10 mouse cellular contexts compared by ENCODE assay signal in genomic region chr17:28253216-28253615, GRCm38 (mm10). TPM values are rescaled to one million over a fixed set of nuclear protein-coding genes. Genes with fewer than 3 reads are reported as not detected.
A peak's percentile ranks its signal among the peaks of the same experiment; 100 is the strongest.
DNase-seq lines count a peak whose midpoint lies in the region; ATAC-seq and TF ChIP-seq lines count a peak whose summit lies in the region.
"Had no signal": no experiment of that assay in that cellular context is flagged by ENCODE, and none has a peak within 500 bp of the region (broad histone marks: within the 10 kb centered on the region; RNA-seq: fewer than 3 reads in every experiment).

No protein-coding gene starts in this region.

- no peak overlapping the region for H3K27ac ChIP-seq in lung, embryonic 14.5 days (ENCODE audit: low read depth)
- no peak overlapping the region for H3K27ac ChIP-seq in intestine, postnatal 0 days (ENCODE audit: low read depth, low read length)
- 0 out of 2 replicates have a peak overlapping the region, but pooled peaks have one; percentile 13 for H3K27ac ChIP-seq in neural tube, embryonic 13.5 days (replicated peaks)

- H3K4me2 ChIP-seq in lung, embryonic 14.5 days, result no peak overlapping the region
- H3K4me2 ChIP-seq in intestine, postnatal 0 days (replicated peaks; ENCODE audit: low read depth), result no peak overlapping the region
- no peak overlapping the region for H3K4me2 ChIP-seq in neural tube, embryonic 13.5 days

- no peaks in the 10 kb centered on the region for H3K9me3 ChIP-seq in lung, embryonic 14.5 days (ENCODE audit: low read depth, low read length)
- no peaks in the 10 kb centered on the region for H3K9me3 ChIP-seq in intestine, postnatal 0 days (ENCODE audit: control insufficient read depth)
- H3K9me3 ChIP-seq in neural tube, embryonic 13.5 days, result no peaks in the 10 kb centered on the region

- peak; percentile 55 for ATAC-seq in lung, embryonic 14.5 days (ENCODE audit: insufficient read depth)
- peak; percentile 31; the same call in 1 of the 2 replicates for ATAC-seq in intestine, postnatal 0 days
- ATAC-seq in neural tube, embryonic 13.5 days (ENCODE audit: low read depth), result no peak

- TF ChIP-seq CTCF in lung, embryonic 14.5 days (IDR thresholded peaks at IDR 0.05; ENCODE audit: low read depth), result no peak
- TF ChIP-seq CTCF in intestine, postnatal 0 days (IDR thresholded peaks at IDR 0.05; ENCODE audit: low read depth), result no peak

- no peaks in the 10 kb centered on the region for H3K27me3 ChIP-seq in lung, embryonic 14.5 days (ENCODE audit: insufficient read depth, low read length)
- no peaks in the 10 kb centered on the region for H3K27me3 ChIP-seq in intestine, postnatal 0 days (replicated peaks; ENCODE audit: control insufficient read depth, insufficient read depth, low read length)
- H3K27me3 ChIP-seq in neural tube, embryonic 13.5 days, result no peaks in the 10 kb centered on the region

- H3K4me1 ChIP-seq in lung, embryonic 14.5 days (ENCODE audit: insufficient read depth), result peaks cover 19% of the 10 kb centered on the region
- no peaks in the 10 kb centered on the region for H3K4me1 ChIP-seq in intestine, postnatal 0 days (replicated peaks; ENCODE audit: control insufficient read depth, insufficient read depth, low read length)
- peaks cover 61% of the 10 kb centered on the region for H3K4me1 ChIP-seq in neural tube, embryonic 13.5 days (replicated peaks)

- no peak overlapping the region for H3K4me3 ChIP-seq in lung, embryonic 14.5 days (ENCODE audit: low read depth, low read length)
- no peak overlapping the region for H3K4me3 ChIP-seq in intestine, postnatal 0 days (ENCODE audit: low read depth, low read length)
- no peak overlapping the region for H3K4me3 ChIP-seq in neural tube, embryonic 13.5 days

- DNase-seq in adrenal gland, postnatal 14 days, result peak; percentile 45
- DNase-seq in adrenal gland, postnatal 4 days (ENCODE audit: low spot score in 2 of 2), result no peak
- DNase-seq in lung, embryonic 14.5 days, result peak; percentile 55
- DNase-seq in lung, postnatal 14 days, result no peak
- no peak for DNase-seq in ovary, adult 18-20 months (ENCODE audit: low spot score)
- DNase-seq in frontal cortex, postnatal 10 days (ENCODE audit: low spot score in 2 of 2), result no peak
- DNase-seq: adrenal gland, postnatal 25 days; cerebellum, postnatal 14 days had no signal

- H3K9ac ChIP-seq in lung, embryonic 14.5 days, result no peak overlapping the region
- no peak overlapping the region for H3K9ac ChIP-seq in intestine, postnatal 0 days (ENCODE audit: low read depth, low read length)
- no peak overlapping the region for H3K9ac ChIP-seq in neural tube, embryonic 13.5 days

- 0 out of 2 replicates have a peak, but pooled peaks cover 3% of the 10 kb centered on the region for H3K36me3 ChIP-seq in lung, embryonic 14.5 days (ENCODE audit: insufficient read depth)
- H3K36me3 ChIP-seq in intestine, postnatal 0 days (ENCODE audit: control insufficient read depth, insufficient read depth), result peaks cover 10% of the 10 kb centered on the region; the same call in 1 of the 2 replicates
- H3K36me3 ChIP-seq in neural tube, embryonic 13.5 days, result no peaks in the 10 kb centered on the region

- WGBS in lung, embryonic 14.5 days, result 53% methylated on average over 7 of the region's 7 CpGs
- 58% methylated on average over 7 of the region's 7 CpGs for WGBS in intestine, postnatal 0 days
- WGBS in neural tube, embryonic 13.5 days, result 62% methylated on average over 7 of the region's 7 CpGs

RNA-seq across cellular contexts. Expression of gene Ppard, which starts 20.7 kb away (rescaled TPM):
- total RNA-seq in adrenal gland, postnatal 14 days (2021), result 36.1 and 39.8 TPM in 2 replicates
- 10 to 100 TPM; 27.1 to 33.6 TPM for total RNA-seq in adrenal gland, postnatal 4 days (2021)
- polyA plus RNA-seq in lung, embryonic 14.5 days (2014; fragmentation: Nextera tagmentation; extraction: Ambion mirVana), result 1.8 and 2.8 TPM in 2 replicates
- polyA plus RNA-seq in intestine, postnatal 0 days (2015; fragmentation: Nextera tagmentation; extraction: Ambion mirVana), result 1.7 and 2.1 TPM in 2 replicates
- polyA plus RNA-seq in neural tube, embryonic 13.5 days (2015; fragmentation: Nextera tagmentation; extraction: Ambion mirVana), result 1.4 and 2.6 TPM in 2 replicates

RNA-seq across cellular contexts. Expression of gene Def6, which starts 45.6 kb away (rescaled TPM):
- total RNA-seq in adrenal gland, postnatal 14 days (2021), result 3.3 and 8.9 TPM in 2 replicates
- total RNA-seq in adrenal gland, postnatal 4 days (2021), result 1 to 10 TPM; 4.3 to 6.7 TPM
- 2.4 and 2.7 TPM in 2 replicates for polyA plus RNA-seq in lung, embryonic 14.5 days (2014; fragmentation: Nextera tagmentation; extraction: Ambion mirVana)
- polyA plus RNA-seq in intestine, postnatal 0 days (2015; fragmentation: Nextera tagmentation; extraction: Ambion mirVana), result 1.7 TPM in 2 replicates
- 5.6 TPM in 2 replicates for polyA plus RNA-seq in neural tube, embryonic 13.5 days (2015; fragmentation: Nextera tagmentation; extraction: Ambion mirVana)

Comparison
In these comparisons a context has a peak if more than half of its experiments do, and no peak if none do; other contexts are left out.
1. DNase-seq: peak in adrenal gland, postnatal 14 days (single experiment) and lung, embryonic 14.5 days (single experiment); none in adrenal gland, postnatal 4 days (0 of 2), lung, postnatal 14 days (single experiment), ovary, adult 18-20 months (single experiment) and frontal cortex, postnatal 10 days (0 of 2).